Mouse (Mus musculus): ENCODE measurements around the gene Efcab6. TPM values are rescaled to one million over a fixed set of nuclear protein-coding genes. Genes with fewer than 3 reads are reported as not detected.

Efcab6 gene
- total and polyA plus RNA-seq, 3 experiments: not detected

DNA sequence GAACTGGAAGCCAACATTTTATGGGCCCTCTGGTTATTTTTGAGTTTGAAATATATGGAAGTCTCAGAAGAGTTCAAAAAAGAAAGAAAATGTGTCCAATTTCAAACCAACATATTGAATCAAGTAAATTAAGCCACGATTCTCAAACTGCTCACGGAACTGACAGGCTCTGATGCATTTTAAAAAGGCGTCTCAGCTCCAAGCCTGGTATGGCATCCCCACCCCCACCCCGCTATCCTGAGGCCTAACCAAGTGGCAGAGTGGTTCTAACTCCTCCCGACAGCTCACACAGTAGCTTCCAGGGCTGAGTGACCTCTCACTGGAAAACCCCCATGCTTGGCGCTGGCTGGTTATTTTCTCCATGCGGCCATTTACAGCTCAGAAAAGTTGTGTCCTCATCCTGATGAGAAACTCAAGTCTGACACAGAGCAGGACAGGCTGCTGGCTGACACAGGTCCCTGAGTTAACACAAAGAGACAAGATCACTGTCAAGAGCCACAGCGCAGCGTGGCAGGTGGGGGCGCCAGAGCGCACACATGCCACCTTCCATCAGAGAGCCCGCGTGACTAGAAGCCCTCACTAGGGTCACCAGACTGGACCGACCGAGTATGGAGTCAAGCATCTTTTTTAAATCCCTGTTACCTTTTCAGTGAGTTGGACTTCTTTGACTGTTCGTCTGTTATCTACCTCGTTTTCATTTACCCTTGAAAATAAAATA, 55.7 kb downstream of the Efcab6 start:
- H3K36me3 ChIP-seq (ENCODE audit: control insufficient read depth in 1 of 2, insufficient read depth in 2 of 2, low read length in 2 of 2): no peaks in the 10 kb centered on the region
- no peak overlapping the region for H3K27ac ChIP-seq (ENCODE audit: control insufficient read depth, low read depth, low read length)
- H3K9ac ChIP-seq (ENCODE audit: control insufficient read depth, low read depth, low read length, poor library complexity, severe bottlenecking): no peak overlapping the region
- no peaks in the 10 kb centered on the region for H3K4me1 ChIP-seq (ENCODE audit: control insufficient read depth in 1 of 2, insufficient read depth in 2 of 2, low read length in 2 of 2)
- no peak for DNase-seq (ENCODE audit: low read depth, low spot score)
- no peaks in the 10 kb centered on the region for H3K27me3 ChIP-seq (ENCODE audit: control insufficient read depth in 1 of 2, insufficient read depth in 2 of 2, low read length in 2 of 2)
- no peaks in the 10 kb centered on the region for H3K9me3 ChIP-seq (replicated peaks; ENCODE audit: insufficient read depth, low read length)
- H3K79me2 ChIP-seq (ENCODE audit: control insufficient read depth, insufficient read depth, low read length, poor library complexity): no peaks in the 10 kb centered on the region
- TF ChIP-seq USF1 (IDR thresholded peaks at IDR 0.05; ENCODE audit: low read depth, low read length) (no peak), ZC3H11A (IDR thresholded peaks at IDR 0.05; ENCODE audit: low read depth, low read length) (no peak), MYB (IDR thresholded peaks at IDR 0.05; ENCODE audit: low read depth, low read length) (no peak), TAL1 (IDR thresholded peaks at IDR 0.05; ENCODE audit: low read length) (no peak), KAT2A (conservative IDR thresholded peaks at IDR 0.05; ENCODE audit: low read depth, low read length) (no peak), POLR2AphosphoS5 (IDR thresholded peaks at IDR 0.05; ENCODE audit: borderline replicate concordance, low read depth, low read length) (no peak), TCF12 (IDR thresholded peaks at IDR 0.05; ENCODE audit: low read depth, low read length) (no peak), MAZ (IDR thresholded peaks at IDR 0.05; ENCODE audit: low read depth, low read length) (no peak)
- no peak overlapping the region for H3K4me3 ChIP-seq (ENCODE audit: control insufficient read depth in 1 of 2, insufficient read depth in 1 of 2, low read depth in 2 of 2, low read length in 2 of 2)

DNA sequence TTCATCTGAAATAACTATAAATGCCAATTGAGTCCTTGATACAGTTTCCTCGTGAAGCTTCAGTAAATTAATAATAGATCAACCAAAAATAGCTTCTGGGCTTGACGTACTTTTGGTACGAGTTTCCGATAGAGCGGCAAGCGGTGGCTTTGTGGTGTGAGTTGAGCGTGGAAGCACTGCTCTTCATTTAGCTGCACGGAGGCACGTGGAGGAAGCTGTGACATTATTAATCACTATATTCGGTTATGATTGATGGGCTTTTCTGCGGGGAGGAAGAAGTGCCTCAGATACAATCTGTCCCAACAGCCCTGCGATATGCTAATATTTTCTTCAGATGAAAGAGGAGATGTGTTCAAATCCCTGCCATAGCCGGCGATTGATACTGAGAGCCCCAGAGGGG, 60.9 kb downstream of the Efcab6 start:
- no peak overlapping the region for H3K4me3 ChIP-seq (ENCODE audit: control insufficient read depth in 1 of 2, insufficient read depth in 1 of 2, low read depth in 2 of 2, low read length in 2 of 2)
- H3K27me3 ChIP-seq (ENCODE audit: control insufficient read depth in 1 of 2, insufficient read depth in 2 of 2, low read length in 2 of 2): no peaks in the 10 kb centered on the region
- TF ChIP-seq TAL1 (IDR thresholded peaks at IDR 0.05; ENCODE audit: low read length) (no peak), USF2 (IDR thresholded peaks at IDR 0.05; ENCODE audit: borderline replicate concordance in 1 of 2, insufficient read depth in 1 of 2, low read depth in 1 of 2, low read length in 2 of 2) (no peak), ZC3H11A (IDR thresholded peaks at IDR 0.05; ENCODE audit: low read depth, low read length) (no peak), MYC (IDR thresholded peaks at IDR 0.05; ENCODE audit: low read depth, low read length) (no peak), NRF1 (IDR thresholded peaks at IDR 0.05; ENCODE audit: insufficient read depth, low read depth, low read length, poor library complexity, severe bottlenecking) (no peak), CTCF (IDR thresholded peaks at IDR 0.05 in 2 of 3, conservative IDR thresholded peaks at IDR 0.05 in 1 of 3; ENCODE audit: control insufficient read depth in 1 of 3, insufficient read depth in 1 of 3, low read depth in 2 of 3, low read length in 3 of 3, poor library complexity in 1 of 3, severe bottlenecking in 1 of 3) (no peak), UBTF (IDR thresholded peaks at IDR 0.05; ENCODE audit: borderline replicate concordance, insufficient read depth, low read depth, low read length) (no peak), POLR2A (IDR thresholded peaks at IDR 0.05; ENCODE audit: control insufficient read depth in 1 of 2, insufficient read depth in 1 of 2, low read depth in 1 of 2, low read length in 2 of 2, poor library complexity in 1 of 2) (no peak), GATA1 (IDR thresholded peaks at IDR 0.05; ENCODE audit: low read depth, low read length) (no peak), USF1 (IDR thresholded peaks at IDR 0.05; ENCODE audit: low read depth, low read length) (no peak), MYB (IDR thresholded peaks at IDR 0.05; ENCODE audit: low read depth, low read length) (no peak), GABPA (IDR thresholded peaks at IDR 0.05; ENCODE audit: low read depth, low read length) (no peak)
- H3K36me3 ChIP-seq (ENCODE audit: control insufficient read depth in 1 of 2, insufficient read depth in 2 of 2, low read length in 2 of 2): no peaks in the 10 kb centered on the region
- H3K27ac ChIP-seq (ENCODE audit: control insufficient read depth, low read depth, low read length): no peak overlapping the region
- no peaks in the 10 kb centered on the region for H3K4me1 ChIP-seq (ENCODE audit: control insufficient read depth in 1 of 2, insufficient read depth in 2 of 2, low read length in 2 of 2)
- no peak overlapping the region for H3K9ac ChIP-seq (ENCODE audit: control insufficient read depth, low read depth, low read length, poor library complexity, severe bottlenecking)
- H3K9me3 ChIP-seq (replicated peaks; ENCODE audit: insufficient read depth, low read length): no peaks in the 10 kb centered on the region
- no peak for DNase-seq (ENCODE audit: low read depth, low spot score)
- H3K79me2 ChIP-seq (ENCODE audit: control insufficient read depth, insufficient read depth, low read length, poor library complexity): no peaks in the 10 kb centered on the region
